Mouse (Mus musculus) embryonic fibroblast, embryonic 13.5 days (primary cell): ENCODE measurements around the gene Mrpl45.
A peak's percentile ranks its signal among the peaks of the same experiment; 100 is the strongest.

ENCODE experiments used
- CTCF ChIP-seq: IDR thresholded peaks from 2 replicates; pipeline ENCODE4 v1.5.1; 2011; ENCODE audit warnings: mild to moderate bottlenecking, control low read depth, low read length, moderate library complexity, borderline replicate concordance; ENCODE audit not compliant: insufficient read depth
- POLR2A ChIP-seq: IDR thresholded peaks from 2 replicates; pipeline ENCODE4 v1.6.1; 2011; ENCODE audit warnings: low read depth, mild to moderate bottlenecking, control low read depth, low read length, moderate library complexity

GRCm38 (mm10) chr11:97309911-97310571 is 5.5 kb upstream of the Mrpl45 start:
- TF ChIP-seq CTCF (peak; percentile 50; the same call in 1 of the 2 replicates), POLR2A (peak; percentile 75)
